Mouse (Mus musculus) retina, embryonic 14.5 days (tissue): ENCODE data around the gene Gm9803.
"Not testable (repeated sequence)": the region's sequence is repeated elsewhere in the genome, so short reads cannot be mapped to it uniquely, and the experiment has no call there.

Experiments
- DNase-seq: peaks from one replicate; pipeline ENCODE4 v3.0.0-alpha.2; 2015; ENCODE audit warnings: low spot score

The Gm9803 gene

GRCm38 (mm10) chr10:43523931-43524330 lies at the start of gene Gm9803:
Gene Gm9803, plus strand, starts transcription at chr10:43524084.
- not testable (repeated sequence) for DNase-seq

- DNase-seq = no peak
These were observed 48.5 kb upstream of the Gm9803 start for GRCm38 (mm10) chr10:43475376-43475775.

DNA sequence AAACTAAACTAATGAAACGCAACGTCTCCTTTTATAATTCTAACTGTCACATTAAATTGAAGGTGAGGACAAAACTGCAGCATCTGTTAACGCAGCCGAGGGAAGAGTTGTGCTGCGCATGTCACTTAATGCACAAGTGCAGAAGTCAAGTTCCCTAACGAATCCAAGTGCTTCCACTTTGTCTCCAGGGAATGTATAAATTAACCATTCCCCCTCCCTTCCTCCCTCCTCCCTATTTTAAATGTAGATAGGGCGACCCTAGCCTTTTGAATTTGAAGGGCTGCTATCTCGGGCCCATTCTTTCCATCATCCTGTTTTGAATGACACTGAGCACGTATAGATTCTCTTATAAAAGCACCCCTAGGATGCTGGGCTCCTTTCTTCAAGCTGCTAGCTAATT lies 46.4 kb upstream of the Gm9803 start:
- DNase-seq = peak; percentile 39

- DNase-seq = peak; percentile 73
These were observed 45.8 kb upstream of the Gm9803 start for GRCm38 (mm10) chr10:43477865-43478681.

- peak; percentile 64 for DNase-seq
These were observed 45.0 kb upstream of the Gm9803 start, which contains the start of gene Bend3 for GRCm38 (mm10) chr10:43478751-43479435. Gene Bend3, plus strand, starts transcription at chr10:43478831.

- peak; percentile 85 for DNase-seq
These were observed 44.3 kb upstream of the Gm9803 start for GRCm38 (mm10) chr10:43479436-43480157.

GRCm38 (mm10) chr10:43480227-43480849 lies 43.5 kb upstream of the Gm9803 start:
- DNase-seq = no peak

GRCm38 (mm10) chr10:43481179-43481578 lies 42.7 kb upstream of the Gm9803 start:
- DNase-seq = no peak

- no peak for DNase-seq
These were observed 41.9 kb upstream of the Gm9803 start for GRCm38 (mm10) chr10:43482021-43482420.

GRCm38 (mm10) chr10:43483426-43483995 lies 40.4 kb upstream of the Gm9803 start:
- DNase-seq = no peak

DNA sequence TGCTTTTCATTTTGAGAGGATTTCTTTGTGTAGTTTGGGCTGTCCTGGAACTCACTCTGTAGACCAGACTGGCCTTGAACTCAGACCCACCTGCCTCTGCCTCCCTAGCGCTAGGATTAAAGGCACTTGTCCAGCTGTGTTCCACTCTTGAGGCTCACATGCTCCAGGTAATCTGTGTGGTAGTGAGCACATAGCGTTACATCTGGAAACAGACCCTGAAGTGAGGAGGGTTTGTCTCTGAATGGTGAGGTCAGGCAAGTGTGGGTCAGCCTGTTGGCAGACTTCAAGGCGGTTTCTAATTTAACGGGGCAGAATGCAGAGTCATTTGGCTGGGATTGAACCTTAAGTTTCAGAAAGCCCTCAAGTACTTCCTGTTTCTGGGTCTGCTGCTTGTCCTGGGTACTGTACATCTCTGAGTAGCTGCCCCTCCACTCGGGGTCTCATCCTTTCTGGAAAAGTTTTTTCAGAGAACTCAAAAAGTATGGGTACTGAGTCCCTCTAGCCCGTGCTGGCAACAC lies 38.1 kb upstream of the Gm9803 start:
- DNase-seq = no peak

- DNase-seq = no peak
These were observed 36.4 kb upstream of the Gm9803 start for GRCm38 (mm10) chr10:43487441-43488010.

DNA sequence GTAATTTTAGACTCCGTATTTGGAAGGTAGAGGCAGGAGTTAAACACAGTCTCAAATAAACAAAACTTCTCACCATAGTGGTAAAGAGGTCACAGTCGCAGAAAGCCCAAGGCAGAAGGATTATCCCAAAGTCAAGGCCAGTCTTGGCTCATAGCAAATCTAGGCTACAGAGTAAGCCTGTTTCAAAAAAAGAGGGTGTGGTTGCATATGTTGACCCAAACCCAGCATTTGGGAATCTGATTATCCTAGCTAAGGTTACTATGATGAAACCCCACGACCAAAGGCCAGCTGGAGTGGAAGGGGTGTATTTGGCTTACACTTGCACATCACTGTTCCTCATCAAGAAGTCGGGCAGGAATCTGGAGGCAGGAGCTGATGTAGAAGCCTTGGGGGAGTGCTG lies 35.6 kb upstream of the Gm9803 start:
- DNase-seq = no peak

DNA sequence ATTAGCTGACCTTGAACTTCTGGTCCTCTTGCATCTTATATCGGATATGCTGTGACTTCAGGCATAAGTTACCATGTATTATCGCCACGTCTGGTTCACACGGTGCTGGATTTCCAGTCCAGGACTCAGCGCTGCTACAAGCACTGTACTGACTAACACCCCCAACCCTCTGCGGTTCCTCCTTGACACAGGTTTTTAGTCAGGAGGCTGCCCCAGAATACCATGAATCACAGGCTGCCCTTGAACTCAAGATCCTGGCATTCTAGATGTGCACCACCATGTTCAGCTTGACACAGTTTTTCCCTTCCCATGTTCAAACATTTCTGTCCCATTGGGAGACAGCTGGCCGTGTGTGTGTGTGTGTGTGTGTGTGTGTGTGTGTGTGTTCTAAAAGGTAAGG lies 34.7 kb upstream of the Gm9803 start:
- no peak for DNase-seq

DNA sequence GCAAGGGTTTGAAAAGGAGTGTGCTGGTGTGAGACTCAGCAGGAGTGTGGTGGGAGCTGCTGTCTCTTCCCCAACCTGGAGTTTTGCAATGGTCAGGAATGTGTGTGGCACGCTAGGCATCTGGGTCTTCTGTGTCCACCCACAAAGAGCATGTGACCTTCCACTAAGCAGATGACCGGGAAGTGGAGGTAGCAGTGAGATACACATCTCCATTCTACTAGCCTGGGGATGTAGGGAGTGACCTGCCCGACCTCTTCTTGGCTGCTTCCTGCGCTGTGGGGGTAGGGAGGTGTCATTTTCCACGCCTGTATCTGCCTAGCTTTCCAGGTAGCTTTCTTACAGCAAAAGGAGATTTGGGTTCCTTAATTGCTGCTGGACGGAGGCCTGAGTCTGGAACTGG lies 34.3 kb upstream of the Gm9803 start:
- DNase-seq = no peak

- no peak for DNase-seq
These were observed 33.9 kb upstream of the Gm9803 start for GRCm38 (mm10) chr10:43490034-43490433.

GRCm38 (mm10) chr10:43490846-43491245 lies 33.0 kb upstream of the Gm9803 start:
- DNase-seq = no peak

GRCm38 (mm10) chr10:43502599-43502998 lies 21.3 kb upstream of the Gm9803 start:
- DNase-seq = no peak

DNA sequence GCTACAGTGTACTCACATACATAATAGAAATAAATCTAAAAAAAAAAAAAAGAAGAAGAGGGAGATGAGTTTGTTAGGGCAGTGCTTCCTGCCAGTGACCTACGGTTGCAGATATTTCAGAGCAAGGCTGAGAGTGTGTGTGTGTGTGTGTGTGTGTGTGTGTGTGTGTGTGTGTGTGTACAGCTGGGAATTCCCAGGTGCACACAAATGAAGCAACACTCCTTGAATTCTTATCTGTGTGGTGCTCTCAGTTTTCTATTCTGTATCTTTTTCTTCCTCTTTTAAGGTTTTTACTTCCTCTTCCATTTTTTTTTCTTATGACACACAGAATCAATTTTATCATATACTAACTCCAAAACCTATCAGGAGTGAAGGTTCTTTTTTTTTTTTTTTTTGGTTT lies 19.6 kb upstream of the Gm9803 start:
- DNase-seq = no peak

DNA sequence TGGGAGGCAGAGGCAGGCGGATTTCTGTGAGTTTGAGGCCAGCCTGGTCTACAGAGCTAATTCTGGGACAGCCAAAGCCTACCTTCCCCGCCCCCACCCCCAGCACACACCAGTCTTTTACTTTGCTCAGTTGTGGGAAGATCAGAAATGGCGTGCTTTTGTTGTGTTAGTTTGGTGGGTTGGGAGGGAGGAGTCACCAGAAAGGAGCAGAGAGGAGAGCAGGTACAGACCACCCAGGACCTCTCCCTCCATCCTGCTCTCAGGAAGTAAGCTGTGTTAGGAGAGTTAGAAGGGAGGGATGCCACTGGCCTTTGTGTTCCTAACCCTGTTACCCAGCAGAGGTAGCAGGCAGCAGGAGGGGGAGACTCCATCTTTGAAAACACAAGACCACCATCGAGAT lies 16.8 kb upstream of the Gm9803 start:
- DNase-seq = no peak

GRCm38 (mm10) chr10:43509228-43509627 lies 14.7 kb upstream of the Gm9803 start:
- DNase-seq = no peak
